Mouse (Mus musculus): ENCODE data around the gene Tmem52b. TPM values are rescaled to one million over a fixed set of nuclear protein-coding genes. Genes with fewer than 3 reads are reported as not detected.

Gene Tmem52b
- polyA plus RNA-seq, 1 experiment from 2014 or later = not detected

DNA sequence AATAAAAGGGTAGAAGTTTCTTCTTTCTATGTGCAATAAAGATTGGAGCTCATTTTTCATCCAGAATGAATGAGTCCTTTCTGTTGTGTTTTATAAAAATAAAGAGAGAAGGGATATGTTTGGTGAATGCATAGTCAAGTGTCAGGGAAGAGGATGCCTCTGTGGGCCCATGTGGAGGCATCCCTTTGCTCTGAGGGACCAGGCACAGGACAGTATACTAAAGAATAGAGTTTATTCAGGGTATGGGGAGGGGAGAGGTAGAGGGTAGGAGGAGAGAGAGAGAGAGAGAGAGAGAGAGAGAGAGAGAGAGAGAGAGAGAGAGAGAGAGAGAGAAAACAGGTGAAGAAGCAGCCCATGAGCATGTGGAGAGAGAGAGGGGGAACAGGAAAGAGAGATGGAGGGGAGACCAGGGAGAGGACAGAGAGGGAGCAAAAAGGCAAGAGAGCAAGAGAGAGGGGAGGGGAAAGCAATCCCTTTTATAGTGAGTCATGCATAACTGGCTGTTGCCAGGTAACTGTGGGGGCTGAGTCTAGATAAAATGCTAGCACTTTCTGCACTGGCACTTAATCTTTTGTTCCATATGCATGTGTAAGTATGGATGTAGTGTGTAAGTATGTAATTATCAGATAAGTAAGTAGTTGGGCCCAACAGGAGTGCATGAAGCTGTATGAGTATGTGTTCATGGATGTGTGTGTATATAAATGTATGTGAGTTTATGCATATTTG lies 45.1 kb downstream of the Tmem52b start:
- no peak overlapping the region for H3K4me2 ChIP-seq
- H3K9me3 ChIP-seq (replicated peaks) = no peaks in the 10 kb centered on the region
- no peak overlapping the region for H3K4me3 ChIP-seq
- H3K36me3 ChIP-seq = no peaks in the 10 kb centered on the region
- no peak overlapping the region for H3K9ac ChIP-seq
- ATAC-seq (replicated peaks; ENCODE audit: insufficient number of reproducible peaks, insufficient read depth, low FRiP score, low read depth) = no peak; the same call in 1 of the 2 replicates
- peaks cover 3% of the 10 kb centered on the region for H3K4me1 ChIP-seq (replicated peaks)
- H3K27me3 ChIP-seq = no peaks in the 10 kb centered on the region
- H3K27ac ChIP-seq = no peak overlapping the region

DNA sequence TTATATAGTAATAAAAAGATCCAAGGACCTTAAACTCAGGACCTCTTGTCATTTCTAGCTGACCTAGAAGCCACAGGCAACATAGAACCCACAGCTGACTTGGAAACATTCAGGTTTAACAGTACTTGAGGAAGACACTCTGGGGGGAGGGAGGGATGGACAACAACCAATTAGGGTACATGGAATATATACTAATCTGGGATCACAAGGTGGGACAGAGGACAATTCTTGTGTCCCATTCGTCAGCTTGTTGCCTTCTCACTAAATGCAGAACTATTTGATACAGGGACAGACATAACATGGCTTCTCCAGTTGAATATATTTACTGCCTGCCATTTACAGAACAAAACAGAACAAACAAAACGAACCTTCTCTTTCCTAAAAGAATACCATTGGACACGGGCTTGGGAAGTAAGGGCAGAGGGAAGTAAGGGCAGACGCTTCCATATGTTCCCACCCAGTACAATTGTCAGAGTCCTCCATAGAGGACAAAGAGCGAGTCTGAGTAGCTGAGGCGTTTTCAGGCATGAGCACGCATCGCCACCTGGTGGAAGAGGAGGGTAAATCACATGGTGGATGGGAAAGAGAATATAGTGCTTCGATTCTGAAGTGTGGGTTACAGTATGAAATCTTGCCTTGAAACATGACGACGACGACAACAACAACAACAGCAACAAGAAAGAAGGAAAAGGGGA lies 46.7 kb downstream of the Tmem52b start:
- H3K27ac ChIP-seq = no peak overlapping the region
- ATAC-seq (replicated peaks; ENCODE audit: insufficient number of reproducible peaks, insufficient read depth, low FRiP score, low read depth) = peak; percentile 73; the same call in 1 of the 2 replicates
- 18% methylated on average over 12 of the region's 12 CpGs for WGBS
- H3K4me3 ChIP-seq = no peak overlapping the region
- no peaks in the 10 kb centered on the region for H3K36me3 ChIP-seq
- H3K4me1 ChIP-seq (replicated peaks) = peaks cover 3% of the 10 kb centered on the region
- no peak overlapping the region for H3K9ac ChIP-seq
- no peaks in the 10 kb centered on the region for H3K9me3 ChIP-seq (replicated peaks)
- H3K4me2 ChIP-seq = no peak overlapping the region
- no peaks in the 10 kb centered on the region for H3K27me3 ChIP-seq

DNA sequence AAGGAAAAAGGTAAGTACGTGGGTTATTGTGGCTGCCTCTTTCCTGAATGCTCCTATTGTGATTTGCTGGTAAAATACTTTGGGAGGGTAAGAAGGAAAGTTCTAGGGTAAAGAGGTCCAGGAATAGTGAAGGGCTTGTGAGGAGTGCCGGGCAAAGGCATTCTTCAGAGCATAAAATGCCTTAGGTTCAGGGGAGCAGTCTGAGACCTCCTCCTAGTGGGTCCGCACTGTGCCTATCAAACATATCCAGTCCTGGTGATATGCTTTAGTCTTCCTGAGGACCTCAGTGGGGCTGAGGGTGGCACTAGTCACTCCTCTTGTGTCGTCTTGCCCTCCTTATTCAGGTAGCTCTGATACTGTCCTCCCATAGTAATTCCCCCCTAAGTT lies 47.3 kb downstream of the Tmem52b start:
- 46% methylated on average over 4 of the region's 4 CpGs for WGBS
- no peak for ATAC-seq (replicated peaks; ENCODE audit: insufficient number of reproducible peaks, insufficient read depth, low FRiP score, low read depth)

DNA sequence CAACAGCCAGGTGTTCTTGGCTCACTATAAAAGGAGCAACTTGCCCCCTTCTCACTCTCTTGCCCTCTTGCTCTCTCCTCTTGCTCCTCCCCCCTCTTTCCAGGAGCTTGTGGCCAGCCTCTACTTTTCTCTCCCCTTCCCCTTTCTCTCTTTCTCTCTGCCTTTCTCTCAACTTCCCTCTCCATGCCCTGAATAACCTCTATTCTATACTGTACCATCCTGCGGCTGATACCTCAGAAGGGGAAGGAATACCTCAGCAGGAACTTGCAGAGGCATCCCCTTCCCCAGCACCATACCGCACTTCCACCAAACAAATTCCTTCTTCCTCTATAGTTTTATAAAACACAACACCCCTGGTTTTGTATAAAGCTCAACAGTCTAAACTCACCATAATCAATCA lies 52.9 kb downstream of the Tmem52b start:
- 72% methylated on average over 2 of the region's 2 CpGs for WGBS
- Histone ChIP-seq H3K4me2 (no peak overlapping the region), H3K4me1 (replicated peaks) (no peaks in the 10 kb centered on the region), H3K36me3 (no peaks in the 10 kb centered on the region), H3K27ac (no peak overlapping the region), H3K4me3 (no peak overlapping the region), H3K27me3 (no peaks in the 10 kb centered on the region), H3K9me3 (replicated peaks) (no peaks in the 10 kb centered on the region), H3K9ac (no peak overlapping the region)
- no peak for ATAC-seq (replicated peaks; ENCODE audit: insufficient number of reproducible peaks, insufficient read depth, low FRiP score, low read depth)

More for the DNA sequence above, 47.3 kb downstream of the Tmem52b start:
- Histone ChIP-seq H3K4me2 (no peak overlapping the region), H3K27ac (no peak overlapping the region), H3K9ac (no peak overlapping the region), H3K4me1 (replicated peaks) (peaks cover 3% of the 10 kb centered on the region), H3K9me3 (replicated peaks) (no peaks in the 10 kb centered on the region), H3K36me3 (no peaks in the 10 kb centered on the region), H3K27me3 (no peaks in the 10 kb centered on the region), H3K4me3 (no peak overlapping the region)

Other genes with a start within 250 kb of the Tmem52b start
- gene Cd69, start 237.1 kb upstream of the Tmem52b start, polyA plus RNA-seq (2015; fragmentation: Nextera tagmentation; extraction: Ambion mirVana) = 0.10 and 0.70 TPM in 2 replicates
- not detected in 2 replicates for gene 4922502D21Rik, start 180.8 kb upstream of the Tmem52b start, polyA plus RNA-seq (2015; fragmentation: Nextera tagmentation; extraction: Ambion mirVana)
- 0.60 and 1.6 TPM in 2 replicates for gene Clec12a, start 169.9 kb upstream of the Tmem52b start, polyA plus RNA-seq (2015; fragmentation: Nextera tagmentation; extraction: Ambion mirVana)
- 0.09 TPM in 1 of 2 replicates, not detected in the other for gene Clec12b, start 126.7 kb upstream of the Tmem52b start, polyA plus RNA-seq (2015; fragmentation: Nextera tagmentation; extraction: Ambion mirVana)
- gene Clec1b, start 115.3 kb upstream of the Tmem52b start, polyA plus RNA-seq (2015; fragmentation: Nextera tagmentation; extraction: Ambion mirVana) = 4.7 and 5.1 TPM in 2 replicates
- gene Clec9a, start 103.7 kb upstream of the Tmem52b start, polyA plus RNA-seq (2015; fragmentation: Nextera tagmentation; extraction: Ambion mirVana) = 0.28 and 0.35 TPM in 2 replicates
- 5.7 and 6.3 TPM in 2 replicates for gene Clec1a, start 60.6 kb upstream of the Tmem52b start, polyA plus RNA-seq (2015; fragmentation: Nextera tagmentation; extraction: Ambion mirVana)
- gene Olr1, start 5.4 kb upstream of the Tmem52b start, polyA plus RNA-seq (2015; fragmentation: Nextera tagmentation; extraction: Ambion mirVana) = 0.30 and 0.79 TPM in 2 replicates
- gene Gabarapl1, start 20.6 kb downstream of the Tmem52b start, polyA plus RNA-seq (2015; fragmentation: Nextera tagmentation; extraction: Ambion mirVana) = 41.6 and 44.6 TPM in 2 replicates
- not detected in 2 replicates for gene Klre1, start 65.3 kb downstream of the Tmem52b start, polyA plus RNA-seq (2015; fragmentation: Nextera tagmentation; extraction: Ambion mirVana)
- 0.60 and 1.1 TPM in 2 replicates for gene Klrd1, start 79.2 kb downstream of the Tmem52b start, polyA plus RNA-seq (2015; fragmentation: Nextera tagmentation; extraction: Ambion mirVana)
- 0.18 and 0.47 TPM in 2 replicates for gene Klrk1, start 111.3 kb downstream of the Tmem52b start, polyA plus RNA-seq (2015; fragmentation: Nextera tagmentation; extraction: Ambion mirVana)
- not detected in 2 replicates for gene Klrc3, start 130.8 kb downstream of the Tmem52b start, polyA plus RNA-seq (2015; fragmentation: Nextera tagmentation; extraction: Ambion mirVana)
- gene Klrc2, start 148.1 kb downstream of the Tmem52b start, polyA plus RNA-seq (2015; fragmentation: Nextera tagmentation; extraction: Ambion mirVana) = 0.09 TPM in 1 of 2 replicates, not detected in the other
- gene Klrc1, start 166.4 kb downstream of the Tmem52b start, polyA plus RNA-seq (2015; fragmentation: Nextera tagmentation; extraction: Ambion mirVana) = 0.20 and 0.37 TPM in 2 replicates
- 0.16 TPM in 1 of 2 replicates, not detected in the other for gene Klri1, start 204.6 kb downstream of the Tmem52b start, polyA plus RNA-seq (2015; fragmentation: Nextera tagmentation; extraction: Ambion mirVana)
- 0.05 TPM in 1 of 2 replicates, not detected in the other for gene Klri2, start 227.9 kb downstream of the Tmem52b start, polyA plus RNA-seq (2015; fragmentation: Nextera tagmentation; extraction: Ambion mirVana)